Mouse (Mus musculus): Measurements from ENCODE around the gene Nup54. TPM values are rescaled to one million over a fixed set of nuclear protein-coding genes. Genes with fewer than 3 reads are reported as not detected.
A peak's percentile ranks its signal among the peaks of the same experiment; 100 is the strongest.

Gene Nup54
- polyA plus RNA-seq, 1 experiment: 15.2 TPM

- TF ChIP-seq CTCF (IDR thresholded peaks at IDR 0.05; ENCODE audit: control insufficient read depth, insufficient read depth, insufficient replicate concordance, low read depth, low read length) (no peak), POLR2A (IDR thresholded peaks at IDR 0.05; ENCODE audit: control insufficient read depth, low read depth, low read length) (no peak)
- Histone ChIP-seq H3K4me3 (ENCODE audit: control insufficient read depth, low read depth, low read length) (no peak overlapping the region), H3K27ac (ENCODE audit: control insufficient read depth, insufficient read depth, low read depth, low read length) (no peak overlapping the region), H3K36me3 (ENCODE audit: control insufficient read depth, insufficient read depth, low read length) (no peaks in the 10 kb centered on the region), H3K27me3 (ENCODE audit: control insufficient read depth, insufficient read depth, low read length) (no peaks in the 10 kb centered on the region), H3K4me1 (ENCODE audit: control insufficient read depth, insufficient read depth, low read length) (no peaks in the 10 kb centered on the region)
These were observed 3.5 kb upstream of the Nup54 start for GRCm38 (mm10) chr5:92438540-92438939.

GRCm38 (mm10) chr5:92434571-92434985 lies 441 bp downstream of the Nup54 start:
- Histone ChIP-seq H3K27me3 (ENCODE audit: control insufficient read depth, insufficient read depth, low read length) (no peaks in the 10 kb centered on the region), H3K4me1 (ENCODE audit: control insufficient read depth, insufficient read depth, low read length) (no peaks in the 10 kb centered on the region), H3K27ac (ENCODE audit: control insufficient read depth, insufficient read depth, low read depth, low read length) (peak overlapping the region; percentile 81), H3K4me3 (ENCODE audit: control insufficient read depth, low read depth, low read length) (peak overlapping the region; percentile 99), H3K36me3 (ENCODE audit: control insufficient read depth, insufficient read depth, low read length) (no peaks in the 10 kb centered on the region)
- TF ChIP-seq CTCF (IDR thresholded peaks at IDR 0.05; ENCODE audit: control insufficient read depth, insufficient read depth, insufficient replicate concordance, low read depth, low read length): no peak
- no peak for TF ChIP-seq POLR2A (IDR thresholded peaks at IDR 0.05; ENCODE audit: control insufficient read depth, low read depth, low read length)

GRCm38 (mm10) chr5:92434070-92434469 lies 949 bp downstream of the Nup54 start:
- no peaks in the 10 kb centered on the region for H3K4me1 ChIP-seq (ENCODE audit: control insufficient read depth, insufficient read depth, low read length)
- H3K4me3 ChIP-seq (ENCODE audit: control insufficient read depth, low read depth, low read length): peak overlapping the region; percentile 99
- no peaks in the 10 kb centered on the region for H3K27me3 ChIP-seq (ENCODE audit: control insufficient read depth, insufficient read depth, low read length)
- no peaks in the 10 kb centered on the region for H3K36me3 ChIP-seq (ENCODE audit: control insufficient read depth, insufficient read depth, low read length)
- TF ChIP-seq POLR2A (IDR thresholded peaks at IDR 0.05; ENCODE audit: control insufficient read depth, low read depth, low read length) (no peak), CTCF (IDR thresholded peaks at IDR 0.05; ENCODE audit: control insufficient read depth, insufficient read depth, insufficient replicate concordance, low read depth, low read length) (no peak)
- no peak overlapping the region for H3K27ac ChIP-seq (ENCODE audit: control insufficient read depth, insufficient read depth, low read depth, low read length)

GRCm38 (mm10) chr5:92431611-92432010 lies 3.4 kb downstream of the Nup54 start:
- no peak for TF ChIP-seq POLR2A (IDR thresholded peaks at IDR 0.05; ENCODE audit: control insufficient read depth, low read depth, low read length)
- TF ChIP-seq CTCF (IDR thresholded peaks at IDR 0.05; ENCODE audit: control insufficient read depth, insufficient read depth, insufficient replicate concordance, low read depth, low read length): no peak
- no peak overlapping the region for H3K4me3 ChIP-seq (ENCODE audit: control insufficient read depth, low read depth, low read length)
- no peaks in the 10 kb centered on the region for H3K4me1 ChIP-seq (ENCODE audit: control insufficient read depth, insufficient read depth, low read length)
- H3K36me3 ChIP-seq (ENCODE audit: control insufficient read depth, insufficient read depth, low read length): peaks cover 1% of the 10 kb centered on the region; the same call in 1 of the 2 replicates
- H3K27ac ChIP-seq (ENCODE audit: control insufficient read depth, insufficient read depth, low read depth, low read length): no peak overlapping the region
- H3K27me3 ChIP-seq (ENCODE audit: control insufficient read depth, insufficient read depth, low read length): no peaks in the 10 kb centered on the region

GRCm38 (mm10) chr5:92430723-92431122 lies 4.3 kb downstream of the Nup54 start:
- H3K4me1 ChIP-seq (ENCODE audit: control insufficient read depth, insufficient read depth, low read length): no peaks in the 10 kb centered on the region
- peaks cover 1% of the 10 kb centered on the region; the same call in 1 of the 2 replicates for H3K36me3 ChIP-seq (ENCODE audit: control insufficient read depth, insufficient read depth, low read length)
- H3K4me3 ChIP-seq (ENCODE audit: control insufficient read depth, low read depth, low read length): no peak overlapping the region
- no peak overlapping the region for H3K27ac ChIP-seq (ENCODE audit: control insufficient read depth, insufficient read depth, low read depth, low read length)
- H3K27me3 ChIP-seq (ENCODE audit: control insufficient read depth, insufficient read depth, low read length): no peaks in the 10 kb centered on the region
- TF ChIP-seq CTCF (IDR thresholded peaks at IDR 0.05; ENCODE audit: control insufficient read depth, insufficient read depth, insufficient replicate concordance, low read depth, low read length) (no peak), POLR2A (IDR thresholded peaks at IDR 0.05; ENCODE audit: control insufficient read depth, low read depth, low read length) (no peak)

GRCm38 (mm10) chr5:92424126-92424525 lies 10.9 kb downstream of the Nup54 start:
- H3K4me3 ChIP-seq (ENCODE audit: control insufficient read depth, low read depth, low read length): no peak overlapping the region
- TF ChIP-seq POLR2A (IDR thresholded peaks at IDR 0.05; ENCODE audit: control insufficient read depth, low read depth, low read length): no peak
- TF ChIP-seq CTCF (IDR thresholded peaks at IDR 0.05; ENCODE audit: control insufficient read depth, insufficient read depth, insufficient replicate concordance, low read depth, low read length): no peak
- no peak overlapping the region for H3K27ac ChIP-seq (ENCODE audit: control insufficient read depth, insufficient read depth, low read depth, low read length)
- H3K27me3 ChIP-seq (ENCODE audit: control insufficient read depth, insufficient read depth, low read length): no peaks in the 10 kb centered on the region
- no peaks in the 10 kb centered on the region for H3K4me1 ChIP-seq (ENCODE audit: control insufficient read depth, insufficient read depth, low read length)
- H3K36me3 ChIP-seq (ENCODE audit: control insufficient read depth, insufficient read depth, low read length): peaks cover 1% of the 10 kb centered on the region; the same call in 1 of the 2 replicates

- H3K4me1 ChIP-seq (ENCODE audit: control insufficient read depth, insufficient read depth, low read length): no peaks in the 10 kb centered on the region
- H3K4me3 ChIP-seq (ENCODE audit: control insufficient read depth, low read depth, low read length): no peak overlapping the region
- TF ChIP-seq POLR2A (IDR thresholded peaks at IDR 0.05; ENCODE audit: control insufficient read depth, low read depth, low read length) (no peak), CTCF (IDR thresholded peaks at IDR 0.05; ENCODE audit: control insufficient read depth, insufficient read depth, insufficient replicate concordance, low read depth, low read length) (no peak)
- H3K27ac ChIP-seq (ENCODE audit: control insufficient read depth, insufficient read depth, low read depth, low read length): no peak overlapping the region
- H3K36me3 ChIP-seq (ENCODE audit: control insufficient read depth, insufficient read depth, low read length): no peaks in the 10 kb centered on the region; the same call in 1 of the 2 replicates
- H3K27me3 ChIP-seq (ENCODE audit: control insufficient read depth, insufficient read depth, low read length): no peaks in the 10 kb centered on the region
These were observed 21.0 kb downstream of the Nup54 start for GRCm38 (mm10) chr5:92413982-92414375.
